Comparison of ENCODE assay signal across 20 mouse cellular contexts in genomic region chr9:80504496-80505012, GRCm38 (mm10). TPM values are rescaled to one million over a fixed set of nuclear protein-coding genes. Genes with fewer than 3 reads are reported as not detected.
"Had no signal": no experiment of that assay in that cellular context is flagged by ENCODE, and none has a peak within 500 bp of the region (broad histone marks: within the 10 kb centered on the region; RNA-seq: fewer than 3 reads in every experiment).

No protein-coding gene starts in this region.

- H3K4me1 ChIP-seq: limb, embryonic 13.5 days; neural tube, embryonic 15.5 days had no signal

- H3K27ac ChIP-seq: limb, embryonic 13.5 days; liver, embryonic 14.5 days; midbrain, embryonic 10.5 days; neural tube, embryonic 15.5 days had no signal

- H3K9me3 ChIP-seq: limb, embryonic 13.5 days; midbrain, embryonic 10.5 days; neural tube, embryonic 15.5 days had no signal

- H3K36me3 ChIP-seq: limb, embryonic 13.5 days; midbrain, embryonic 10.5 days; neural tube, embryonic 15.5 days had no signal

- DNase-seq: kidney, adult 8-10 months; kidney, postnatal 36 days; left cerebral cortex, postnatal 4 days; lung, adult 2 months; lung, postnatal 4 days; midbrain, embryonic 14.5 days; right cerebral cortex, adult 18-20 months; right cerebral cortex, postnatal 25 days; thymus, postnatal 36 days had no signal

- H3K9ac ChIP-seq: limb, embryonic 13.5 days; liver, embryonic 14.5 days; neural tube, embryonic 15.5 days had no signal

- H3K4me2 ChIP-seq: limb, embryonic 13.5 days; neural tube, embryonic 15.5 days had no signal

- H3K4me3 ChIP-seq: limb, embryonic 13.5 days; midbrain, embryonic 10.5 days; myocyte; neural tube, embryonic 15.5 days had no signal

- H3K27me3 ChIP-seq: limb, embryonic 13.5 days; neural tube, embryonic 15.5 days had no signal

RNA-seq across cellular contexts. Expression of gene Impg1, which starts 39.3 kb away (rescaled TPM):
- total RNA-seq: layer of hippocampus, adult 8-10 months; layer of hippocampus, postnatal 14 days; left cerebral cortex, postnatal 4 days; liver, adult 2 months had no signal
- polyA plus RNA-seq: kidney, embryonic 16.5 days; limb, embryonic 13.5 days; liver, adult 2 months; liver, embryonic 14.5 days; lung, adult 2 months; midbrain, embryonic 10.5 days; midbrain, embryonic 14.5 days; myocyte; neural tube, embryonic 11.5 days; small intestine, adult 2 months had no signal
